Mouse (Mus musculus) CH12.LX (cell line): Measurements from ENCODE around the gene Tmem221. TPM values are rescaled to one million over a fixed set of nuclear protein-coding genes. Genes with fewer than 3 reads are reported as not detected.

Experiments used
- DNase-seq: peaks from one replicate; pipeline ENCODE4 v3.0.0-alpha.2; 2013; ENCODE audit errors: extremely low read depth
- H3K27ac ChIP-seq: 2 replicates; pipeline ENCODE4 v1.5.1; 2012; ENCODE audit warnings: low read depth, mild to moderate bottlenecking, control low read depth, moderate library complexity; ENCODE audit not compliant: insufficient read depth
- H3K27me3 ChIP-seq: replicated peaks from 2 replicates; pipeline ENCODE3; 2012; ENCODE audit warnings: inconsistent platforms
- H3K36me3 ChIP-seq, 2 experiments: replicated peaks in 1 of 2; 2 replicates each; pipeline versions ENCODE3 to v1.6.1; 2012; ENCODE audit warnings: inconsistent platforms in 1 of 2, low read length in 1 of 2, mild to moderate bottlenecking in 1 of 2, mixed read lengths in 1 of 2, moderate library complexity in 1 of 2; ENCODE audit not compliant: control insufficient read depth in 1 of 2, insufficient read depth in 1 of 2
- H3K4me1 ChIP-seq, 2 experiments: 2 replicates each; pipeline ENCODE4 v1.6.1; 2012; ENCODE audit warnings: inconsistent platforms in 1 of 2, moderate library complexity in 1 of 2; ENCODE audit not compliant: insufficient read depth in 2 of 2, control insufficient read depth in 1 of 2
- H3K4me2 ChIP-seq: 2 replicates; pipeline ENCODE4 v1.6.1; 2012; ENCODE audit warnings: low read depth, mild to moderate bottlenecking, control low read depth; ENCODE audit not compliant: poor library complexity, insufficient read depth, severe bottlenecking
- H3K4me3 ChIP-seq, 3 experiments: fragments of 150-350 bp in 1 of 3; sonication (generic) in 1 of 3; replicated peaks in 1 of 3; 2 replicates each; pipeline versions ENCODE3 to v1.5.1; 2011 to 2012; ENCODE audit warnings: low read depth in 2 of 3, low read length in 2 of 3, mild to moderate bottlenecking in 2 of 3, moderate library complexity in 2 of 3, control low read depth in 1 of 3, improper control_type of control experiment in 1 of 3, inconsistent platforms in 1 of 3, mixed read lengths in 1 of 3; ENCODE audit not compliant: poor library complexity in 1 of 3
- H3K79me2 ChIP-seq: replicated peaks from 2 replicates; pipeline ENCODE4 v1.6.1; 2012; ENCODE audit warnings: mild to moderate bottlenecking, moderate library complexity; ENCODE audit not compliant: control insufficient read depth, poor library complexity, insufficient read depth, severe bottlenecking; ENCODE audit errors: extremely low read depth
- H3K9ac ChIP-seq: 2 replicates; pipeline ENCODE4 v1.6.1; 2012; ENCODE audit warnings: low read depth, mild to moderate bottlenecking, control low read depth, moderate library complexity; ENCODE audit not compliant: insufficient read depth
- H3K9me3 ChIP-seq: replicated peaks from 2 replicates; pipeline ENCODE3; 2012; ENCODE audit warnings: low read length, inconsistent platforms, mixed read lengths
- CHD1 ChIP-seq: IDR thresholded peaks from 2 replicates; pipeline ENCODE4 v1.6.1; 2012; ENCODE audit warnings: low read depth, low read length, improper control_type of control experiment, inconsistent platforms
- CHD2 ChIP-seq: IDR thresholded peaks from 2 replicates; pipeline ENCODE4 v1.6.1; 2011; ENCODE audit warnings: low read length, improper control_type of control experiment
- CTCF ChIP-seq, 2 experiments: IDR thresholded peaks in 1 of 2; conservative IDR thresholded peaks in 1 of 2; 2 replicates each; pipeline ENCODE4 v1.5.1; 2011 to 2012; ENCODE audit warnings: low read depth in 2 of 2, low read length in 2 of 2, improper control_type of control experiment in 1 of 2, inconsistent platforms in 1 of 2, mild to moderate bottlenecking in 1 of 2, moderate library complexity in 1 of 2
- E2F4 ChIP-seq: IDR thresholded peaks from 2 replicates; pipeline ENCODE4 v1.6.1; 2011; ENCODE audit warnings: low read depth, low read length, improper control_type of control experiment; ENCODE audit not compliant: insufficient replicate concordance
- ELF1 ChIP-seq: IDR thresholded peaks from 2 replicates; pipeline ENCODE4 v1.6.1; 2014; ENCODE audit warnings: low read depth, mild to moderate bottlenecking, inconsistent platforms, low read length, improper control_type of control experiment
- ETS1 ChIP-seq: conservative IDR thresholded peaks from 2 replicates; pipeline ENCODE4 v1.6.1; 2012; ENCODE audit warnings: low read depth, mild to moderate bottlenecking, inconsistent platforms, low read length, improper control_type of control experiment, moderate library complexity
- GABPA ChIP-seq: IDR thresholded peaks from 2 replicates; pipeline ENCODE4 v1.6.1; 2012; ENCODE audit warnings: low read depth, low read length, improper control_type of control experiment, inconsistent platforms; ENCODE audit not compliant: insufficient replicate concordance
- HCFC1 ChIP-seq: IDR thresholded peaks from 2 replicates; pipeline ENCODE4 v1.6.1; 2012; ENCODE audit warnings: low read depth, mild to moderate bottlenecking, inconsistent platforms, low read length, improper control_type of control experiment
- JUN ChIP-seq: IDR thresholded peaks from 2 replicates; pipeline ENCODE4 v1.6.1; 2011; ENCODE audit warnings: low read depth, mild to moderate bottlenecking, low read length, improper control_type of control experiment, moderate library complexity; ENCODE audit not compliant: insufficient read depth
- JUND ChIP-seq: conservative IDR thresholded peaks from 2 replicates; pipeline ENCODE4 v1.6.1; 2011; ENCODE audit warnings: low read depth, low read length, improper control_type of control experiment
- KAT2A ChIP-seq: IDR thresholded peaks from 2 replicates; pipeline ENCODE4 v1.6.1; 2012; ENCODE audit warnings: low read length, improper control_type of control experiment, inconsistent platforms; ENCODE audit not compliant: insufficient replicate concordance
- MAFK ChIP-seq: IDR thresholded peaks from 2 replicates; pipeline ENCODE4 v1.6.1; 2011; ENCODE audit warnings: low read length, improper control_type of control experiment; ENCODE audit not compliant: insufficient replicate concordance
- MAZ ChIP-seq: IDR thresholded peaks from 2 replicates; pipeline ENCODE4 v1.6.1; 2012; ENCODE audit warnings: low read depth, mild to moderate bottlenecking, inconsistent platforms, low read length, improper control_type of control experiment, moderate library complexity
- MEF2A ChIP-seq: IDR thresholded peaks from 2 replicates; pipeline ENCODE4 v1.6.1; 2014; ENCODE audit warnings: low read depth, mild to moderate bottlenecking, inconsistent platforms, low read length, improper control_type of control experiment, borderline replicate concordance
- MXI1 ChIP-seq: IDR thresholded peaks from 2 replicates; pipeline ENCODE4 v1.6.1; 2011; ENCODE audit warnings: mild to moderate bottlenecking, low read depth, low read length, improper control_type of control experiment
- MYC ChIP-seq: IDR thresholded peaks from 2 replicates; pipeline ENCODE4 v1.6.1; 2011; ENCODE audit warnings: low read depth, mild to moderate bottlenecking, improper control_type of control experiment, low read length
- NELFE ChIP-seq: IDR thresholded peaks from 2 replicates; pipeline ENCODE4 v1.6.1; 2011; ENCODE audit warnings: low read depth, low read length, improper control_type of control experiment
- NRF1 ChIP-seq: IDR thresholded peaks from 2 replicates; pipeline ENCODE4 v1.6.1; 2014; ENCODE audit warnings: low read depth, mild to moderate bottlenecking, inconsistent platforms, low read length, improper control_type of control experiment, moderate library complexity
- POLR2A ChIP-seq: IDR thresholded peaks from 2 replicates; pipeline ENCODE4 v1.6.1; 2011; ENCODE audit warnings: low read depth, mild to moderate bottlenecking, improper control_type of control experiment, low read length
- POLR2AphosphoS2 ChIP-seq: IDR thresholded peaks from 2 replicates; pipeline ENCODE4 v1.6.1; 2011; ENCODE audit warnings: low read depth, low read length, improper control_type of control experiment
- RAD21 ChIP-seq: IDR thresholded peaks from 2 replicates; pipeline ENCODE4 v1.6.1; 2011; ENCODE audit warnings: low read depth, mild to moderate bottlenecking, low read length, improper control_type of control experiment, moderate library complexity
- RCOR1 ChIP-seq: conservative IDR thresholded peaks from 2 replicates; pipeline ENCODE4 v1.6.1; 2012; ENCODE audit warnings: low read depth, mild to moderate bottlenecking, inconsistent platforms, low read length, improper control_type of control experiment
- SIN3A ChIP-seq: IDR thresholded peaks from 2 replicates; pipeline ENCODE4 v1.6.1; 2012; ENCODE audit warnings: low read length, improper control_type of control experiment, inconsistent platforms
- TBP ChIP-seq: conservative IDR thresholded peaks from 2 replicates; pipeline ENCODE4 v1.6.1; 2011; ENCODE audit warnings: low read depth, low read length, improper control_type of control experiment
- TCF12 ChIP-seq: IDR thresholded peaks from 2 replicates; pipeline ENCODE4 v1.6.1; 2014; ENCODE audit warnings: low read depth, mild to moderate bottlenecking, inconsistent platforms, low read length, improper control_type of control experiment
- UBTF ChIP-seq: IDR thresholded peaks from 2 replicates; pipeline ENCODE4 v1.6.1; 2012; ENCODE audit warnings: low read depth, mild to moderate bottlenecking, inconsistent platforms, low read length, improper control_type of control experiment, moderate library complexity
- USF1 ChIP-seq: IDR thresholded peaks from 2 replicates; pipeline ENCODE4 v1.6.1; 2014; ENCODE audit warnings: low read depth, mild to moderate bottlenecking, inconsistent platforms, low read length, improper control_type of control experiment
- USF2 ChIP-seq: conservative IDR thresholded peaks from 2 replicates; pipeline ENCODE4 v1.6.1; 2011; ENCODE audit warnings: low read depth, low read length, improper control_type of control experiment
- ZC3H11A ChIP-seq: IDR thresholded peaks from 2 replicates; pipeline ENCODE4 v1.6.1; 2012; ENCODE audit warnings: low read depth, mild to moderate bottlenecking, inconsistent platforms, low read length, improper control_type of control experiment
- ZNF384 ChIP-seq: IDR thresholded peaks from 2 replicates; pipeline ENCODE4 v1.6.1; 2012; ENCODE audit warnings: low read depth, low read length, improper control_type of control experiment, inconsistent platforms
- dilution Hi-C: fragments of 300-500 bp; cut with MboI; formaldehyde crosslinking; loops from 2 replicates; pipeline ENCODE4 v1.14.3; 2020; ENCODE audit warnings: low sequenced_read_pairs; ENCODE audit not compliant: extremely low pct_unique_long_range_greater_than_20kb, extremely low pct_ligation_motif_present
- in situ Hi-C: fragments of 300-500 bp; cut with MboI; formaldehyde crosslinking; loops from 3 replicates; pipeline ENCODE4 v1.14.3; 2019; ENCODE audit warnings: low sequenced_read_pairs, low pct_ligation_motif_present, low pct_unique_long_range_greater_than_20kb, mixed read lengths
- polyA plus RNA-seq: library from polyadenylated mRNA; unstranded; fragments of >175 nt; gene quantifications from 2 replicates; pipeline ENCODE4 v1.2.1, GENCODE M21; 2012; ENCODE audit warnings: low read depth; ENCODE audit not compliant: insufficient read length
- total RNA-seq, 2 experiments: library from RNA; depleted of rRNA; stranded (reverse); fragments of 300-350 nt in 1 of 2; fragments of >200 nt in 1 of 2; gene quantifications; 2 replicates each; pipeline ENCODE4 v1.2.3; 2012 to 2014

The Tmem221 gene
- total and polyA plus RNA-seq, 3 experiments = 0.51 TPM; not detected in 2

- Histone ChIP-seq H3K36me3 (peaks cover 34 to 47% of the 10 kb centered on the region in 2 experiments), H3K9me3 (no peaks in the 10 kb centered on the region), H3K79me2 (peaks cover 17% of the 10 kb centered on the region), H3K4me1 (peaks cover 9 to 26% of the 10 kb centered on the region in 2 experiments; a peak in 3 of 4 replicates), H3K4me2 (peak overlapping the region; percentile 65; the same call in 1 of the 2 replicates), H3K4me3 (peak overlapping the region; percentile 79 to 98 (median 80)), H3K27ac (no peak overlapping the region), H3K27me3 (no peaks in the 10 kb centered on the region), H3K9ac (peak overlapping the region; percentile 72; the same call in 1 of the 2 replicates)
- dilution Hi-C loops = no loop called here
- DNase-seq = no peak
- in situ Hi-C loops = no loop called here
- TF ChIP-seq ZC3H11A (no peak), MYC (no peak), ZNF384 (no peak), USF2 (no peak), TBP (no peak), CTCF (conservative IDR thresholded peaks at IDR 0.05 in 1 of 2, IDR thresholded peaks at IDR 0.05 in 1 of 2; ENCODE audit: low read depth in 2 of 2, low read length in 2 of 2) (no peak), POLR2AphosphoS2 (no peak), E2F4 (no peak), NRF1 (no peak), JUN (no peak), NELFE (no peak), SIN3A (no peak), ETS1 (no peak), ELF1 (no peak)
Measured at GRCm38 (mm10) chr8:71543755-71544154, 14.9 kb downstream of the Tmem221 start.

- H3K9me3 ChIP-seq = no peaks in the 10 kb centered on the region
- H3K4me2 ChIP-seq = peak within 1 kb of the TSS; percentile 65
- peaks cover 9 to 36% of the 10 kb centered on the region in 2 experiments; a peak in 3 of 4 replicates for H3K4me1 ChIP-seq
- dilution Hi-C loops = no loop called here
- in situ Hi-C loops = no loop called here
- H3K79me2 ChIP-seq = peaks cover 17% of the 10 kb centered on the region
- DNase-seq = peak; percentile 100
- H3K4me3 ChIP-seq = peak within 1 kb of the TSS; percentile 79 to 98 (median 80)
- no peaks in the 10 kb centered on the region for H3K27me3 ChIP-seq
- peak within 1 kb of the TSS; percentile 72 for H3K9ac ChIP-seq
- H3K36me3 ChIP-seq = peaks cover 27 to 38% of the 10 kb centered on the region in 2 experiments
- peak within 1 kb of the TSS; percentile 14 for H3K27ac ChIP-seq
- TF ChIP-seq MEF2A (peak; percentile 53), MYC (peak; percentile 75; the same call in 1 of the 2 replicates), MAZ (peak; percentile 84), MXI1 (0 out of 2 replicates have a peak, but pooled peaks have one; percentile 62), USF1 (peak; percentile 57), CHD2 (peak; percentile 84), UBTF (no peak), RAD21 (no peak), HCFC1 (peak; percentile 96), CHD1 (no peak), SIN3A (peak; percentile 83; the same call in 1 of the 2 replicates), TBP (0 out of 2 replicates have a peak, but pooled peaks have one; percentile 2), POLR2A (peak; percentile 47; the same call in 1 of the 2 replicates), MAFK (no peak), GABPA (peak; percentile 58; the same call in 1 of the 2 replicates), ZC3H11A (no peak), RCOR1 (no peak), ELF1 (peak; percentile 96), TCF12 (peak; percentile 60; the same call in 1 of the 2 replicates), JUND (0 out of 2 replicates have a peak, but pooled peaks have one; percentile 22), USF2 (no peak), KAT2A (peak; percentile 96)
Measured at GRCm38 (mm10) chr8:71542632-71543343, 15.9 kb downstream of the Tmem221 start, which contains the start of gene Mvb12a. Gene Mvb12a (plus strand): TSS chr8:71542922.
